Mouse (Mus musculus): Measurements from ENCODE around the gene Spint2.

DNA sequence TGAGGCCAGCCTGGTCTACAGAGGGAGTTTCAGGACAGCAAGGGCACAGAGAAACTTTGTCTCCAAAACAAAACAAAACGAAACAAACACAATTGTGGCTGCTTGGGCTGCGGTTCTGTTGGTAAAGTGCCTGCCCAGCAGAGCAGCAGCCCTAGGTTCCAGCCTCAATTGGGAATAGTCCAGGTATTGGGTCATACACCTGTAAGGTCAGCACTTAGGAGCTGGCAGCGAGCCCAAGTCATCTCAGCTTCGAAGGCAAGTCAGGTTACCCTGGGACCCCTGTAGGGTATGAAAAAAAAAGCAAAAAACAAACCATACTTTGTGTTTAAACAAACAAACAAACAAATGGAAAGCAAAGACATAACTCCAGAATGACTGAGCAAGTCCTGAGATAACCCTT lies 25.8 kb downstream of the Spint2 start:
- TF ChIP-seq CTCF (IDR thresholded peaks at IDR 0.05; ENCODE audit: low read depth): no peak
- no peak for TF ChIP-seq EP300 (IDR thresholded peaks at IDR 0.05; ENCODE audit: low read depth)
